Mouse (Mus musculus) kidney, embryonic 14.5 days (tissue): Measurements from ENCODE around the gene Ccp110. TPM values are rescaled to one million over a fixed set of nuclear protein-coding genes. Genes with fewer than 3 reads are reported as not detected.
A peak's percentile ranks its signal among the peaks of the same experiment; 100 is the strongest.

ENCODE experiments used
- ATAC-seq: fragments of 200-750 bp; cut with Nextera tagmentation; 2 replicates; pipeline ENCODE4 v1.8.0; 2017; ENCODE audit warnings: moderate number of reproducible peaks, mild to moderate bottlenecking, moderate TSS enrichment, moderate library complexity; ENCODE audit not compliant: low FRiP score, low TSS enrichment
- H3K27ac ChIP-seq: fragments of 300-500 bp; sonication (generic); 2 replicates; pipeline ENCODE4 v1.5.1; 2014; ENCODE audit warnings: low read depth, mild to moderate bottlenecking, low read length, moderate library complexity, mixed read lengths
- H3K27me3 ChIP-seq: fragments of 300-500 bp; sonication (generic); 2 replicates; pipeline ENCODE4 v1.6.1; 2014; ENCODE audit warnings: mild to moderate bottlenecking, low read length; ENCODE audit not compliant: control insufficient read depth, insufficient read depth
- H3K36me3 ChIP-seq: fragments of 300-500 bp; sonication (generic); 2 replicates; pipeline ENCODE4 v1.6.1; 2014; ENCODE audit warnings: low read length, mixed read lengths; ENCODE audit not compliant: control insufficient read depth, insufficient read depth
- H3K4me1 ChIP-seq: fragments of 300-500 bp; sonication (generic); 2 replicates; pipeline ENCODE4 v1.6.1; 2014; ENCODE audit warnings: low read length, mixed read lengths; ENCODE audit not compliant: control insufficient read depth, insufficient read depth
- H3K4me2 ChIP-seq: fragments of 300-500 bp; sonication (generic); replicated peaks from 2 replicates; pipeline ENCODE4 v1.6.1; 2014; ENCODE audit warnings: low read depth, mild to moderate bottlenecking, low read length
- H3K4me3 ChIP-seq: fragments of 300-500 bp; sonication (generic); 2 replicates; pipeline ENCODE4 v1.5.1; 2014; ENCODE audit warnings: mild to moderate bottlenecking, low read length
- H3K9ac ChIP-seq: fragments of 300-500 bp; sonication (generic); 2 replicates; pipeline ENCODE4 v1.6.1; 2014; ENCODE audit warnings: low read depth, mild to moderate bottlenecking, low read length, moderate library complexity
- H3K9me3 ChIP-seq: fragments of 300-500 bp; sonication (generic); 2 replicates; pipeline ENCODE4 v1.6.1; 2016; ENCODE audit warnings: low read length; ENCODE audit not compliant: control insufficient read depth
- WGBS: fragments of 180-500 bp; shearing (Covaris S2); extraction: QIAGEN DNeasy Blood & Tissue Kit; methylation state at CpG from one replicate; pipeline ENCODE4 v1.1.7; 2014; 5-methylcytosine and 5-hydroxymethylcytosine counted together
- polyA plus RNA-seq: library from polyadenylated mRNA; unstranded; fragments of >200 nt; fragmentation: Nextera tagmentation; extraction: Ambion mirVana; gene quantifications from 2 replicates; pipeline ENCODE4 v1.2.1, GENCODE M21; 2014

The Ccp110 gene
- polyA plus RNA-seq, 1 experiment from 2014 or later, result 13.5 TPM

DNA sequence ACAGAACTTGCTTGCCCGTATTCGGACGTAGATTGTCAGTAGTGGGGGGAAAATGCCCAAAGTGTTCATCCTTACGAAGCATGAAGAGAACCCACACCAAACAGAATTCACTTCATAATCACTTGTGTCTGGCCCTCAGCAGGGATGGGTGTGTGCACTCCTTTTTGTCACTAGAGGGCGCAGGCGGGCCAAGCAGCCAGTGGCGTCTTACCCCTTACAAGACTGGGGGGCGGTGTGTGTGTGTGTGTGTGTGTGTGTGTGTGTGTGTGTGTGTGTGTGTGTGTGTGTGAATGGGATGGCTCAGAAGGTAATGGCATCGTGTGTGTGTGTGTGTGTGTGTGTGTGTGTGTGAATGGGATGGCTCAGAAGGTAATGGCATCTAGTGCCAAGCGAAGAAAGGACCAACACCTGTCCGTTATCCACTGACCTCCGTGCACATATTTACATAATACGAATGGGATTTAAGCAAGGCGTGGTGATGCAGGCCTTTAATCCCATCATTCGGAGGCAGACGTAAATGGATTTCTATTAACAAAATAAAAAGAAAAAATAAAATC lies 27.7 kb downstream of the Ccp110 start, which contains the start of gene Vps35l:
Gene Vps35l, plus strand, starts transcription at position 252 of the 557 bp plus-strand sequence.
- Histone ChIP-seq H3K4me2 (peak within 1 kb of the TSS; percentile 75), H3K4me3 (peak within 1 kb of the TSS; percentile 78), H3K9ac (peak within 1 kb of the TSS; percentile 71), H3K9me3 (no peaks in the 10 kb centered on the region), H3K4me1 (peaks cover 6% of the 10 kb centered on the region), H3K27ac (no peak within 1 kb of the TSS), H3K36me3 (peaks cover 10% of the 10 kb centered on the region; the same call in 1 of the 2 replicates), H3K27me3 (no peaks in the 10 kb centered on the region)
- 2% methylated on average over 16 of the region's 16 CpGs for whole genome bisulfite sequencing
- ATAC-seq, result peak; percentile 88

DNA sequence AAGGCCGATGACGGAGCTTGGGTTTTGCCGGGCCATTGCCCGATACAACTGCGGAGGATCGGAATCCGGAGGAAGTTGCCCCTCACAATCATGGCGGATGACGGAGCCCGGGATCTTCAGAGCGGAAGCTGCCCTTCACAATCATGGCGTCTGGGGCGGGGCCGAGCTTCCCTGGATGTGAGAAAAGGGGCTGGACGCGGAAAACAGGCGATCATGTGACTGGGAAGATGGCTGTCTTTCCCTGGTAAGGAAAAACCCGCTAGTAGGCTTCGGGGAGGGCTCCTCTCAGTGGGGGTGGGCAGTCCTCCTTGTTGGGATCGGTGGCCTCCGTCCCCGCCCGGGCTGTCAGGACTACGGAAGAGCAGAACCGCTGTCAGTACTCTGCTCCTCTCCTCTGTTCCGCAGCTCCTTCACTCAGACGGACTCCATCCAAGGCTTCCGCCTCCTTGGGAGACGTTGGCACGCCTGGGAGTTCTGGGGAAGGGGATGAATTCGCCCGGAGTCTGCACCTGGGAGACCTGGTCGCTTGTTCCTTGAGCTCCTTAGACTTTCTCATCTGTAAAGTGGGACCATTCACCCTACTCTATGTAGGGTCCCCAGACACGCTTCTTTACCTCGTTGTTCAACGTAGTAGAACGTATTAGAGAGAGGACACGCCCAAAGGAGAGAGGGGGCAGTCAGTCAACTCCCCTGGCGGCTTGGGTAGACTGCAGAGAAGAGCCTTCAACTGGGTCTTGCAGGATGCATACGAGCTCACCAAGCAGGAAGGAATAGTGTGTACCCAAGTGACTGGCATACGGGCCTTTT lies 28.4 kb downstream of the Ccp110 start:
- no peak overlapping the region for H3K27ac ChIP-seq
- peak; percentile 96 for ATAC-seq
- peak overlapping the region; percentile 78 for H3K4me3 ChIP-seq
- H3K9ac ChIP-seq, result peak overlapping the region; percentile 71
- 3% methylated on average over 39 of the region's 41 CpGs for WGBS
- peaks cover 6% of the 10 kb centered on the region for H3K4me1 ChIP-seq
- H3K9me3 ChIP-seq, result no peaks in the 10 kb centered on the region
- no peaks in the 10 kb centered on the region for H3K27me3 ChIP-seq
- peak overlapping the region; percentile 75 for H3K4me2 ChIP-seq
- peaks cover 13% of the 10 kb centered on the region; the same call in 1 of the 2 replicates for H3K36me3 ChIP-seq

- WGBS, result 92% methylated on average over 6 of the region's 6 CpGs
- H3K4me3 ChIP-seq, result no peak overlapping the region
- no peaks in the 10 kb centered on the region for H3K9me3 ChIP-seq
- H3K27ac ChIP-seq, result no peak overlapping the region
- peaks cover 6% of the 10 kb centered on the region for H3K4me1 ChIP-seq
- no peak for ATAC-seq
- H3K9ac ChIP-seq, result no peak overlapping the region
- peaks cover 21% of the 10 kb centered on the region; the same call in 1 of the 2 replicates for H3K36me3 ChIP-seq
- H3K27me3 ChIP-seq, result no peaks in the 10 kb centered on the region
- H3K4me2 ChIP-seq, result no peak overlapping the region
Observed at GRCm38 (mm10) chr7:118742278-118742677, 29.9 kb downstream of the Ccp110 start.

DNA sequence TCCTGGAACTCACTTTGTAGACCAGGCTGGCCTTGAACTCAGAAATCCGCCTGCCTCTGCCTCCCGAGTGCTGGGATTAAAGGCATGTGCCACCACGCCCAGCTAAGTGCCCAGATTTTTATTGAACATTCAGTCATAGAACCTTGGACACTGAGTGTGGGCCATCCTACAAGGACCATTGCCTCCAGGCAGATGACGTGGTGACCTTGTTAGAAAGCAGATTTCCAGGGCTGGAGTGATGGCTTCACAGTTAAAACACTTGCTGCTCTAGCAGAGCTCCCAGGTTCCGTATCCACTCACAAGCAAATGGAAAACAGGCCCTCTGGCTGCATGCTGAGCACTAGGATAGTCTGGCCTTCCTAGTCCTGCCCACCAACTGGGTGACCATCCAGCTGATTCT lies 32.4 kb downstream of the Ccp110 start:
- 92% methylated on average over 5 of the region's 5 CpGs for WGBS
- no peak for ATAC-seq
- peaks cover 6% of the 10 kb centered on the region for H3K4me1 ChIP-seq

DNA sequence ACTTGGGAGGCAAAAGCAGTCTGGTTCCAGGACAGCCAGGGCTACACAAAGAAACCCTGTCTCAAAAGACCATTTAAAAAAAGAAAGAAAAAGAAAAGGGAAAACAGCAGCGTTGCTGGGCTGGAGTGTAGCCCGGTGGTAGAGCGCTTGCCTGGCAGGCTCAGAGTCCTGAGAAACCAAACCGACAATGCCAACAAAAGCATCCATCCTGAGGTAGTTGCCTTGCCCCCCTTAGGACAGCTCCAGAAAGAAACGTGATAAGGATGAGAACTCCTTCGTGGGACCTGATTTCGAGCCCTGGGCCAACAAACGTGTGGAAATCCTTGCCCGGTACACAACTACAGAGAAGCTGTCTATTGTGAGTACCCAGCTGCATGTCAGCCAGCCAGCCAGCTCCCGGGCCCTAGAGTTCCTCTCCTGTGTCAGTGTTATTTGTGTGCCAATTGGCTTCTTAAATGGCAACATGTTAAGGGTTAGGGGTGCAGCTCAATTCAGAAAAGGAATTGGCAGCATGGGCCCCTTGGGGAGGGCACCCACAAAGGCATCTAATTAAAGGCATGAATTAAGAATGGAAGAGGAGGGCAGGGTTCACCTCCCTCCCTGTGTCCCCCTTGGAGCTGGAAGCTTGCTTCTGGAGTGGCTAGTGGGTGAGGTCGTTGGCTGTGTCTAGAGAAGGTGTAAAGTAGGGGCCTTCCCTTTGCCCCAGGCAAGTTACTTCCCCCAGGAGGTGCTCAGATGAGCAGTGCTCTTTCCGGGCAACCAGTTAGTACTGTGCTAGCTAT lies 35.7 kb downstream of the Ccp110 start:
- Histone ChIP-seq H3K9me3 (no peaks in the 10 kb centered on the region), H3K4me1 (no peaks in the 10 kb centered on the region), H3K4me2 (no peak overlapping the region), H3K27ac (no peak overlapping the region), H3K9ac (no peak overlapping the region), H3K36me3 (peaks cover 70% of the 10 kb centered on the region), H3K27me3 (no peaks in the 10 kb centered on the region), H3K4me3 (no peak overlapping the region)
- WGBS, result 93% methylated on average over 12 of the region's 12 CpGs
- no peak for ATAC-seq

More for the DNA sequence above, 32.4 kb downstream of the Ccp110 start:
- Histone ChIP-seq H3K9ac (no peak overlapping the region), H3K4me2 (no peak overlapping the region), H3K9me3 (no peaks in the 10 kb centered on the region), H3K4me3 (no peak overlapping the region), H3K27ac (no peak overlapping the region), H3K27me3 (no peaks in the 10 kb centered on the region), H3K36me3 (peaks cover 43% of the 10 kb centered on the region)

- peaks cover 73% of the 10 kb centered on the region for H3K36me3 ChIP-seq
- no peak overlapping the region for H3K4me2 ChIP-seq
- no peak overlapping the region for H3K9ac ChIP-seq
- no peak overlapping the region for H3K27ac ChIP-seq
- H3K4me3 ChIP-seq, result no peak overlapping the region
- H3K9me3 ChIP-seq, result no peaks in the 10 kb centered on the region
- no peak for ATAC-seq
- WGBS, result 64% methylated on average over 8 of the region's 8 CpGs
- no peaks in the 10 kb centered on the region for H3K27me3 ChIP-seq
- no peaks in the 10 kb centered on the region for H3K4me1 ChIP-seq
Observed at GRCm38 (mm10) chr7:118749706-118750105, 37.4 kb downstream of the Ccp110 start.

- Histone ChIP-seq H3K27ac (no peak overlapping the region), H3K4me3 (no peak overlapping the region), H3K36me3 (peaks cover 70% of the 10 kb centered on the region), H3K4me2 (no peak overlapping the region), H3K4me1 (no peaks in the 10 kb centered on the region), H3K27me3 (no peaks in the 10 kb centered on the region), H3K9me3 (no peaks in the 10 kb centered on the region), H3K9ac (no peak overlapping the region)
- ATAC-seq, result no peak
- 91% methylated on average over 7 of the region's 7 CpGs for WGBS
Observed at GRCm38 (mm10) chr7:118751625-118752024, 39.3 kb downstream of the Ccp110 start.

GRCm38 (mm10) chr7:118755756-118756155 lies 43.4 kb downstream of the Ccp110 start:
- no peak overlapping the region for H3K4me3 ChIP-seq
- no peak overlapping the region for H3K4me2 ChIP-seq
- H3K27ac ChIP-seq, result no peak overlapping the region
- H3K9me3 ChIP-seq, result no peaks in the 10 kb centered on the region
- no peak overlapping the region for H3K9ac ChIP-seq
- H3K4me1 ChIP-seq, result no peaks in the 10 kb centered on the region
- WGBS, result 75% methylated on average over 7 of the region's 7 CpGs
- no peaks in the 10 kb centered on the region for H3K27me3 ChIP-seq
- no peak for ATAC-seq
- H3K36me3 ChIP-seq, result peaks cover 42% of the 10 kb centered on the region
